Mouse (Mus musculus): ENCODE results near the gene Ildr2.

DNA sequence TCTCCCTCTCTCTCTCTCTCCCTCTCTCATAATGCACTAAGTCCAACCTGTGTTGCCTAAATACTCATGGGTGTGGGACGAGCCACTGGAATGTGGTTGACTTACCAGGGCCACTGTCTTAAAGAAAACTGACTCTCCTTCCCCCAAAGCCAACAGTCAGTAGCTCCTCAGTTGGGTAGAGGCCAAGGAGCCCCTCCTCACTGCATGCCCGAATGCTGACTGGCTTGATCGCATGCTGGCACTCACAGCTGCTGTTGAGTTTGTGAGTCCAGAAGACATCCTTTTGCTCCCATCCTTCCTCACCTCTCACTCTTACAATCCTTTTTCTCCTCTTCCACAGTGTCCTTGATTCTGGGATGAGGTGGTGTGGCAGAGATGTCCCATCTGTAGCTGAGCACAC is 93.0 kb downstream of the Ildr2 start:
- TF ChIP-seq GATA1 (IDR thresholded peaks at IDR 0.05; ENCODE audit: low read length) = no peak
- no peak for TF ChIP-seq TAL1 (IDR thresholded peaks at IDR 0.05; ENCODE audit: low read length)
